Mouse (Mus musculus) brain, embryonic 14.5 days (tissue): Measurements from ENCODE around the gene Aqp5.

Experiments used
- CTCF ChIP-seq: fragments of 200-500 bp; IDR thresholded peaks from 2 replicates; pipeline ENCODE4 v1.5.1; 2012; ENCODE audit warnings: inconsistent platforms, mild to moderate bottlenecking, moderate library complexity, borderline replicate concordance; ENCODE audit not compliant: insufficient read depth, insufficient read length; ENCODE audit errors: extremely low read depth
- POLR2A ChIP-seq: fragments of 200-500 bp; IDR thresholded peaks from 2 replicates; pipeline ENCODE4 v1.6.1; 2012; ENCODE audit warnings: mild to moderate bottlenecking, inconsistent platforms, borderline replicate concordance; ENCODE audit not compliant: poor library complexity, insufficient read depth, insufficient read length, severe bottlenecking; ENCODE audit errors: extremely low read depth

DNA sequence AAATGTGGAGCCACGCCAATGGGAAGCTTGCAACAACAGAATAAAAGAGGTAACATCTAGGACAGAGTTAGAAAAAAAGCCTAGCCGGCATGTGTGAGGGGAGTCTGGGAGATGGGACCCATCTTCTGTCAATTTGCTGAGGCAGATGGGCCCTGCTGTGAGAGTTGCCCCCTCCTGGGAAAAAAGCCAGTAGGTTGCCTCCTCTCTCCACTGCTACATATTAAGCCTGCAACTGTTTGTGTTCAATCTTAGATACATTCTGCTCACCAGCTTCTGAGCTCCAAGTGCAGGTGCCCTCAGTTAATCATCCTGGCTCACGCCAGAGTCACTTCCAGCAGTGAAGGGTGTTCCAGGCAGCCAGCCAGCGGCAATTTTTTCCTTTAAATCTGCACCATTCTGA lies 29.2 kb downstream of the Aqp5 start:
- TF ChIP-seq CTCF: no peak
- no peak for TF ChIP-seq POLR2A
